Mouse (Mus musculus) lung, embryonic 14.5 days (tissue): ENCODE results near the gene Trim5. TPM values are rescaled to one million over a fixed set of nuclear protein-coding genes. Genes with fewer than 3 reads are reported as not detected.
"Not testable (repeated sequence)": the region's sequence is repeated elsewhere in the genome, so short reads cannot be mapped to it uniquely, and the experiment has no call there.

Source experiments
- ATAC-seq: fragments of 200-750 bp; cut with Nextera tagmentation; 2 replicates; pipeline ENCODE4 v1.8.0; 2017; ENCODE audit warnings: mild to moderate bottlenecking, moderate TSS enrichment, moderate library complexity; ENCODE audit not compliant: insufficient read depth
- DNase-seq: peaks from one replicate; pipeline ENCODE4 v3.0.0-alpha.2; 2015
- H3K27ac ChIP-seq: fragments of 300-500 bp; sonication (generic); 2 replicates; pipeline ENCODE4 v1.5.1; 2014; ENCODE audit warnings: low read depth, mild to moderate bottlenecking, moderate library complexity
- H3K27me3 ChIP-seq: fragments of 300-500 bp; sonication (generic); 2 replicates; pipeline ENCODE4 v1.6.1; 2014; ENCODE audit warnings: low read length, control low read depth; ENCODE audit not compliant: insufficient read depth
- H3K36me3 ChIP-seq: fragments of 300-500 bp; sonication (generic); 2 replicates; pipeline ENCODE4 v1.6.1; 2014; ENCODE audit warnings: control low read depth; ENCODE audit not compliant: insufficient read depth
- H3K4me1 ChIP-seq: fragments of 300-500 bp; sonication (generic); 2 replicates; pipeline ENCODE4 v1.6.1; 2014; ENCODE audit warnings: antibody characterized with exemption, control low read depth; ENCODE audit not compliant: insufficient read depth
- H3K4me2 ChIP-seq: fragments of 300-500 bp; sonication (generic); 2 replicates; pipeline ENCODE4 v1.6.1; 2014; ENCODE audit warnings: mild to moderate bottlenecking
- H3K4me3 ChIP-seq: fragments of 300-500 bp; sonication (generic); 2 replicates; pipeline ENCODE4 v1.5.1; 2014; ENCODE audit warnings: low read depth, low read length
- H3K9ac ChIP-seq: fragments of 300-500 bp; sonication (generic); 2 replicates; pipeline ENCODE4 v1.6.1; 2014
- H3K9me3 ChIP-seq: fragments of 300-500 bp; sonication (generic); 2 replicates; pipeline ENCODE4 v1.6.1; 2016; ENCODE audit warnings: low read depth, low read length, control low read depth
- CTCF ChIP-seq: IDR thresholded peaks from 2 replicates; pipeline ENCODE4 v1.5.1; 2016; ENCODE audit warnings: antibody characterized with exemption, low read depth
- WGBS: fragments of 180-500 bp; shearing (Covaris S2); extraction: QIAGEN DNeasy Blood & Tissue Kit; methylation state at CpG from one replicate; pipeline ENCODE4 v1.1.7; 2014; 5-methylcytosine and 5-hydroxymethylcytosine counted together
- polyA plus RNA-seq: library from polyadenylated mRNA; unstranded; fragments of >200 nt; fragmentation: Nextera tagmentation; extraction: Ambion mirVana; gene quantifications from 2 replicates; pipeline ENCODE4 v1.2.1, GENCODE M21; 2014

The Trim5 gene
- polyA plus RNA-seq, 1 experiment from 2014 or later: 0.28 TPM

DNA sequence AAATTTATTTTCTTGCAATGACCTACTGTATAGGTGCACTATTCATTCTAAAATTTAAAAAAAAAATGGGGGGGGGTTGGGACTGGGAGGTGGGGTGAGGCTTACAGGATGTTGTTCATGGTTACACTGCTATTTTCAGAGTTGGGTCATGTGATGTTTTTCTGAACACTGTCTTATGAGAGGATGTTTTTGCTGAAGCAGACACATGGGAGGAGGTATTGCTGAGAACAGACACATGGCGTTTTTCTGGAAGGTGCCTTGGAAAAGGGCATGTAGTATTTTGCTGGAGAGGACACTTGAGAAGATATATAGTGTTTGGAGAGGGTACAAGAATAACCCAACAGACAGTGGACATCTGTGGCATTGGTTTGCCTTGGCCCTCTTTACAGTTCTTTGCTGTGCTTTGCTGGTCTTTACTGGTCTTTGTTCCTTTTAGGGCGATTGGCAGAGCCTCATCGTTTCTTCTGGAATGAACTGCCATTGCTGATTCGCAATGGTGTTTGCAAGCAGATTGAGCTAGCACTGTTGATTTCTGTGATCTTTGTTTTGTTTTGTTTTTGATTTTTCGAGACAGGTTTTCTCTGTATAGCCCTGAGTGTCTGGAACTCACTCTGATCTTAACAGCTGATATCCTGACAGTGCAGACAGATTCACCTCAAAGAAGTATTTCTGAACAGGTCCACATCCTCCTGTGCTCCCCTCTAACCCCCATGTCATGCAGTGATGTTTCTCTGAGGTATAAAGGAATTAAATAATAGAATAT lies 3.9 kb upstream of the Trim5 start:
- Histone ChIP-seq H3K9me3 (no peaks in the 10 kb centered on the region), H3K27ac (no peak overlapping the region), H3K4me2 (no peak overlapping the region), H3K9ac (no peak overlapping the region), H3K4me3 (no peak overlapping the region), H3K36me3 (no peaks in the 10 kb centered on the region), H3K4me1 (no peaks in the 10 kb centered on the region), H3K27me3 (no peaks in the 10 kb centered on the region)
- DNase-seq (no peak), ATAC-seq (no peak)
- TF ChIP-seq CTCF: no peak
- 75% methylated on average over 5 of the region's 5 CpGs for WGBS

DNA sequence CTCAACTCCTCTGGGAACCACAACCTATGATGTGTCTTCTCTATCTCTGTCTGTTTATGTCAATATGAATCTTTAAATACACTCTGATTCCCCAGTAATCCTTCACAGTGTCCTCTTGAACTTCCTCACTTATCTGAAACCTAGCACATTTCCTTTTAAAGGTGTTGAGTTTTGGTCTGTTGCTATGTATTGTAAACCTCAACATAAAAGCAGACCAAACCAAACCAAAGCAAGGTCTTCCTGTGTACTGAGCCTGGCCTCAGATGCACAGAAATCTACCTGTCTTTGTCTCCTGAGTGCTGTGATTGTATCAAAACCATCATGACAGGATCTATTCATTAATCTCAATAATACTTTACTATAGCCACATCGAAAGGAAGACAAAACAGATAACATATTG lies 2.7 kb upstream of the Trim5 start:
- Histone ChIP-seq H3K36me3 (no peaks in the 10 kb centered on the region), H3K27me3 (no peaks in the 10 kb centered on the region), H3K4me2 (no peak overlapping the region), H3K4me1 (no peaks in the 10 kb centered on the region), H3K9ac (no peak overlapping the region), H3K4me3 (no peak overlapping the region), H3K27ac (no peak overlapping the region), H3K9me3 (no peaks in the 10 kb centered on the region)
- WGBS: 86% methylated on average over 1 of the region's 1 CpGs
- TF ChIP-seq CTCF: no peak
- ATAC-seq (no peak), DNase-seq (no peak)

DNA sequence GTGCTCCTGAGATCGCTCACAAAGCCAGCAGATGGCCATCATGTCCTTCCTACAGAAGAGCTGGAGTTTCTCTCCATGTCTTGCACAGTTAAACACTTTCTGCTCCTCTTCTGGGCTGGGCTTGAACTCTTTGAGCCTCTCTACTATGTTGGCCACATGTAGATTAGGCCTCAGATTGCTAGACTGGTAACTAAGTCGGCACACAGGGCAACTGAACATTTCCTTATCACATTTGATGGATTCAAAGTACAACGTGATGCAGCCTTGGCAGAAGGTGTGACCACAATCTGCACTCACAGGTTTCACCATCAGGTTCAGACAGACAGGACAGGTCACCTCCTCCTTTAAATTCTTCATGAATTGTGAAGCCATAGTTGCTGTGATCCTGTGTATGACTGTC lies 8.5 kb downstream of the Trim5 start:
- not testable (repeated sequence) for H3K27me3 ChIP-seq, DNase-seq, ATAC-seq, H3K9ac ChIP-seq, H3K9me3 ChIP-seq, H3K4me2 ChIP-seq, H3K27ac ChIP-seq, H3K4me1 ChIP-seq, H3K36me3 ChIP-seq, H3K4me3 ChIP-seq
- WGBS: 69% methylated on average over 2 of the region's 3 CpGs

DNA sequence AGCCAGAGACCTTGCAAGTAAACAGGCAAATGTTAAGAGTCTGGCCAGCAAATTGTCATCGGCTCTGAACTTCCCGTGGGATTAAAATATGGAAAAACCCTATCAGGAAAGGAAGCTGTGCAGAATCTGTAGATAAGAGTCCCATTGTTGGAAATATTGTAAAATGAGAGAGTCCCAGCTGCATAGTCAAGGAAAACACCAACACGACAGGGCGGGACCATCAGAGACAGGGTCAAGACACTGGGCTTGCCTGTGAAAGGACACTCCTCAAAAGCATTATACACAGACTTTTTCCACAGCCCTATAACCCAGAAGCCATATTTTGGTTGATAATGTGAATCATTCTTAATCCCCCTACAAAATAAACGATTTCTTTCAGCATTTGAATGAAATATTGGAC lies 22.6 kb downstream of the Trim5 start:
- H3K9me3 ChIP-seq, H3K4me2 ChIP-seq, H3K36me3 ChIP-seq, H3K27ac ChIP-seq, ATAC-seq, H3K4me3 ChIP-seq, DNase-seq, H3K9ac ChIP-seq, H3K27me3 ChIP-seq, H3K4me1 ChIP-seq: not testable (repeated sequence)
- WGBS: 82% methylated on average over 3 of the region's 5 CpGs

DNA sequence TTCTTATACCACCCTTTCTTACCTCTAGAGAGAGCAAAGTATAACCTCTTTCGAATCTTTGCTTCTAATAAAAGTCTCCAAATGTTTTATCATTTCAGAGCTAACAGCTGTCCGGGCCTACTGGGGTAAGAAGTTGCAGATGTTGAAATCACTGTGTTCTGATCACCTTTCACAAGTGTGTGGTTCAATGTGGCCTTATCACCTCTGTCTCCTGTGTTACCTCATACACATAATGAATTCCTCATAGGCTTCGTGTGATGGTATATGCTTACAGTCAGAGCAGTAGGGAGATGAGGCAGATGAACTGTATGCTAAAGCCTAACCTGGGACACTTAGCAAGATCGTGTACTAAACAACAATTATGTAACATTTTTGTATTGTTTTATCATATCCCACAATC lies 27.5 kb downstream of the Trim5 start:
- H3K27ac ChIP-seq, H3K4me1 ChIP-seq, H3K4me2 ChIP-seq, H3K4me3 ChIP-seq, ATAC-seq, DNase-seq, H3K36me3 ChIP-seq, H3K9me3 ChIP-seq, H3K27me3 ChIP-seq, H3K9ac ChIP-seq: not testable (repeated sequence)
- WGBS: 80% methylated on average over 4 of the region's 4 CpGs

DNA sequence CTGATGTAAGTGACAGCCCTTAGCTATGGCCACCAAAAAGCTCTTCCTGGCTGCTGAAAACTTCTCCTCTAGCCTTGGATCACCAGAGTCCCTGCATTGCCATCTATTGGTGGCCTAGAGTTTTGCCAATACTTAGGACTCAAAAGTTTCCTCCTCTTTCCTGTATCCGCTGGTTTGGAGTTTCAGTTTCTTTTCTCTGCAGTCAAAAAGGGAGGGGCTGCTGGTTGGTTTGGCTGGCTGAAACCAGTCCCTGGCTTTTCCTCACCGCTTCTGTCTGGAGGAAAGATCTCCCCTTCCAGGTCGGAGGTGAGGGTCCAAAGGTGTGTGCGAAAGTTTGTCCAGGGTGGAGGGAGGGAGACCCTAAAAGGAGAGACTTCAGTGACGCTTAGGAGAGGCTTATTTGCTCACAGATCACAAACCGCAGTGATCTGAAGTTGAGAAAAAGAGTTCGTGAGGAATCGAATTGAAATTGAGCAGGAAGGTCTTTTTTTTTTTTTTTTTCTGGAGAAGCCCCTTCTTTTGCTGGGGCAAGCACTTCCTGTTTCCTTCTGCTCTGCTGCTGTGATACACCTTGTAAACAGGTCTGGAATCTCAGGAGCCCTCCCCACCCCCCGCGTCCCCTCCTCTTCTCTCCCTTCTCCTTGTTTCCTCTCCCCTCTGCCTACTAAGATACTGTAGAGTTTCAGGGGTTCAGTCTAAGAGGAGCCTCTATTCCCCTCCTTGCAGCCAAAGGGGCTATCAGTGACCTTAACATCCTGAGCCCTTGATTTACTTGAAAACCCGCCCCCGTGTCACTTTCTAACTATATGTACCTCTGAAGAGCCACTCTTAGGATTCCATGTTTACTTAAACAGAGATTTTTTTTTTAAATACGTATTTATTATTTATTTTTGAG lies 43.4 kb downstream of the Trim5 start, which contains the start of gene Trim34a:
Trim34a (plus strand) TSS at position 171 of the 895 bp plus-strand sequence.
- Histone ChIP-seq H3K4me2 (peak within 1 kb of the TSS; percentile 67), H3K27ac (peak within 1 kb of the TSS; percentile 63; the same call in 1 of the 2 replicates), H3K27me3 (no peaks in the 10 kb centered on the region), H3K4me3 (peak within 1 kb of the TSS; percentile 45), H3K9me3 (no peaks in the 10 kb centered on the region), H3K4me1 (no peaks in the 10 kb centered on the region), H3K36me3 (no peaks in the 10 kb centered on the region), H3K9ac (peak within 1 kb of the TSS; percentile 65)
- ATAC-seq (peak; percentile 91), DNase-seq (peak; percentile 86)
- 3% methylated on average over 13 of the region's 13 CpGs for WGBS
- TF ChIP-seq CTCF: peak; percentile 69

DNA sequence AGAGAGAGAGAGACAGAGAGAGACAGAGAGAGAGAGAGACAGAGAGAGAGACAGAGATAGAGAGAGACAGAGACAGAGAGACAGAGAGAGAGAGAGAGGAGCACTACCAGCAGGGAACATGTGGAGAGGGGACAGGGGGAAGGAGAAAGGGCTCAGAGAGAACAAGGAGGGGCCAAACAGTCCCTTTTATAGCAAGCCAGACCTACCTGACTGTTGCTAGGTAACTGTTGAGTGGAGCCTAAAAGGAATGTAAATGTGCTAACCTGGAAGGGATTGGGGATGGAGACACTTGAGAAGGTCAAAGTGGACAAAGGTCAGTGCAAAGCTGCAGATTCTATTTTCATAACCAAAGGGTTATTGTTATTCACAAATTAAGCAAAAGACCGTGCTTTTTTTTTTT lies 44.3 kb downstream of the Trim5 start:
- no peaks in the 10 kb centered on the region for H3K36me3 ChIP-seq
- H3K9me3 ChIP-seq: no peaks in the 10 kb centered on the region
- 46% methylated on average over 1 of the region's 1 CpGs for WGBS
- peak overlapping the region; percentile 67; the same call in 1 of the 2 replicates for H3K4me2 ChIP-seq
- TF ChIP-seq CTCF: no peak
- ATAC-seq (0 out of 2 replicates have a peak, but pooled peaks have one; percentile 47), DNase-seq (no peak)
- H3K27me3 ChIP-seq: no peaks in the 10 kb centered on the region
- no peaks in the 10 kb centered on the region for H3K4me1 ChIP-seq
- H3K27ac ChIP-seq: no peak overlapping the region
- no peak overlapping the region for H3K4me3 ChIP-seq
- H3K9ac ChIP-seq: no peak overlapping the region
